Mouse (Mus musculus): ENCODE results near the gene Tubal3. TPM values are rescaled to one million over a fixed set of nuclear protein-coding genes. Genes with fewer than 3 reads are reported as not detected.

The Tubal3 gene
- total RNA-seq (2023), result not detected

GRCm38 (mm10) chr13:3917571-3918311, at the start of gene Tubal3, which contains the start of gene Net1:
Gene Tubal3 (plus strand): TSS chr13:3918274.
Gene Net1 (minus strand): TSS chr13:3918220.

GRCm38 (mm10) chr13:3945249-3945648, 27.2 kb downstream of the Tubal3 start, which contains the start of gene Ucn3:
Gene Ucn3 (minus strand): TSS chr13:3945349.

Other genes with a start within 250 kb of the Tubal3 start
- not detected for gene Calml3, start 114.0 kb upstream of the Tubal3 start, total RNA-seq (2023)
- gene Calm4, start 80.5 kb upstream of the Tubal3 start, total RNA-seq (2023), result not detected
- gene Calm5, start 64.1 kb upstream of the Tubal3 start, total RNA-seq (2023), result not detected
- 31.0 TPM for gene Net1, start 54 bp upstream of the Tubal3 start, total RNA-seq (2023)
- gene Ucn3, start 27.1 kb downstream of the Tubal3 start, total RNA-seq (2023), result not detected
- gene Akr1c14, start 130.7 kb downstream of the Tubal3 start, total RNA-seq (2023), result not detected
- gene Akr1c18, start 232.4 kb downstream of the Tubal3 start, total RNA-seq (2023), result 0.53 TPM

Data from CD4-positive naive resting alpha-beta T cell, adult 57 days (primary cell).